Mouse (Mus musculus): ENCODE measurements around the gene Ubr2. TPM values are rescaled to one million over a fixed set of nuclear protein-coding genes. Genes with fewer than 3 reads are reported as not detected.

Gene Ubr2
- total and polyA plus RNA-seq, 3 experiments: 20.4 to 50.9 (median 39.6) TPM

DNA sequence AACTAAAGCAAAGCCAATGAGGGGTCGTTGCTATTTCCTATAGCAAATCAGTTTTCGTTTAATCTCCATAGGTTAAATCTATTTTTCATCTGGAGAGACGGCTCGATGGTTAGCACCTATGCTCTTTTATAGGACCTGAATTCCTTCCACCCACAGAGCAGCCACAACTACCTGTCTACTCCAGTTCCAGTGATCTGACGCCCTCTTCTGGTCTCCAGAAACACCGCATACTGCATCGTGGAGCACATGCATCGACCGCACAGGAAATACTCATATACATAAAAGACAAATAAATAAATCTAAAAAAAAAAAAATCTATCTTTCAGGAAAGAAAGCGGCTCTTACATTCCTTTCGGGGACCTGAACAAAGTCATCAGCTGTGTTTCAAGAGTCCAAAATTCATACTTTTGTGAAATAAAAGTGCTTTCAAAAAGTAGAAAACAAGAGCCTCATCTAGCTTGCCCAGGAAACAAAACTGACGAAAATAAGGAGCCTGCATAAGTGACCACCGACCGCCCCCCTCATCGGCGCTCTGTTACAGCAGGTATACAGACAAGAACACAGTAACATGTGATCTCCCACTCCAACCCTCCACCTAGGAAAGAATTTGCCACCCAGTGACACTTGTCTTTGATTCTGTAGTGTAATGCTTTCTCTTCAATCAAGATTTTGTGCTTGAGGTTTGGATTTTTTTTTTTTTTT is 121.7 kb downstream of the Ubr2 start:
- Histone ChIP-seq H3K9ac (ENCODE audit: insufficient read depth, low read depth) (peak overlapping the region; percentile 75), H3K4me3 (replicated peaks in 1 of 3; ENCODE audit: low read depth in 2 of 3, low read length in 2 of 3, poor library complexity in 1 of 3) (peak overlapping the region; percentile 75 to 91 (median 81)), H3K27ac (ENCODE audit: insufficient read depth, low read depth) (no peak overlapping the region), H3K79me2 (replicated peaks; ENCODE audit: control insufficient read depth, extremely low read depth, insufficient read depth, poor library complexity, severe bottlenecking) (peaks cover 16% of the 10 kb centered on the region), H3K4me2 (ENCODE audit: insufficient read depth, low read depth, poor library complexity, severe bottlenecking) (peak overlapping the region; percentile 79), H3K27me3 (replicated peaks) (no peaks in the 10 kb centered on the region), H3K36me3 (replicated peaks in 1 of 2; ENCODE audit: control insufficient read depth in 1 of 2, insufficient read depth in 1 of 2, low read length in 1 of 2) (peaks cover 3 to 35% of the 10 kb centered on the region in 2 experiments), H3K4me1 (ENCODE audit: control insufficient read depth in 1 of 2, insufficient read depth in 2 of 2) (peaks cover 7 to 24% of the 10 kb centered on the region in 2 experiments), H3K9me3 (replicated peaks; ENCODE audit: low read length) (no peaks in the 10 kb centered on the region)
- dilution Hi-C loops (cut with MboI; ENCODE audit: extremely low pct_ligation_motif_present, extremely low pct_unique_long_range_greater_than_20kb, low sequenced_read_pairs) (no loop called here), in situ Hi-C loops (cut with MboI; ENCODE audit: low pct_ligation_motif_present, low pct_unique_long_range_greater_than_20kb, low sequenced_read_pairs) (loop anchor here (10.0 kb wide), 1 partner anchor 104 kb away; the partner anchor contains the start of gene Rpl7l1)
- TF ChIP-seq EP300 (IDR thresholded peaks at IDR 0.05; ENCODE audit: low read length) (0 out of 2 replicates have a peak, but pooled peaks have one; percentile 8), USF1 (IDR thresholded peaks at IDR 0.05; ENCODE audit: low read depth, low read length) (no peak), NRF1 (IDR thresholded peaks at IDR 0.05; ENCODE audit: low read depth, low read length) (no peak), MEF2A (IDR thresholded peaks at IDR 0.05; ENCODE audit: borderline replicate concordance, low read depth, low read length) (peak; percentile 32; the same call in 1 of the 2 replicates), JUND (conservative IDR thresholded peaks at IDR 0.05; ENCODE audit: low read depth, low read length) (0 out of 2 replicates have a peak, but pooled peaks have one; percentile 9), SIN3A (IDR thresholded peaks at IDR 0.05; ENCODE audit: low read length) (peak; percentile 62), BHLHE40 (IDR thresholded peaks at IDR 0.05; ENCODE audit: low read depth, low read length) (peak; percentile 69), TCF12 (IDR thresholded peaks at IDR 0.05; ENCODE audit: low read depth, low read length) (no peak), SMC3 (IDR thresholded peaks at IDR 0.05; ENCODE audit: low read depth, low read length) (peak; percentile 74), RAD21 (IDR thresholded peaks at IDR 0.05; ENCODE audit: low read depth, low read length) (peak; percentile 83), MAX (IDR thresholded peaks at IDR 0.05; ENCODE audit: low read length) (peak; percentile 81), ELF1 (IDR thresholded peaks at IDR 0.05; ENCODE audit: low read depth, low read length) (no peak), MAZ (IDR thresholded peaks at IDR 0.05; ENCODE audit: low read depth, low read length) (peak; percentile 57; the same call in 1 of the 2 replicates), POLR2AphosphoS2 (IDR thresholded peaks at IDR 0.05; ENCODE audit: low read depth, low read length) (no peak), POLR2A (IDR thresholded peaks at IDR 0.05; ENCODE audit: low read depth, low read length) (no peak), HCFC1 (IDR thresholded peaks at IDR 0.05; ENCODE audit: low read depth, low read length) (no peak), NELFE (IDR thresholded peaks at IDR 0.05; ENCODE audit: low read depth, low read length) (no peak), IRF4 (IDR thresholded peaks at IDR 0.05; ENCODE audit: low read depth, low read length) (peak; percentile 57; the same call in 1 of the 2 replicates), CHD2 (IDR thresholded peaks at IDR 0.05; ENCODE audit: low read length) (no peak), ZNF384 (IDR thresholded peaks at IDR 0.05; ENCODE audit: low read depth, low read length) (peak; percentile 42), CTCF (conservative IDR thresholded peaks at IDR 0.05 in 1 of 2, IDR thresholded peaks at IDR 0.05 in 1 of 2; ENCODE audit: low read depth in 2 of 2, low read length in 2 of 2) (peak; percentile 42 to 88; a peak in 3 of 4 replicates), ZKSCAN1 (IDR thresholded peaks at IDR 0.05; ENCODE audit: borderline replicate concordance, low read depth, low read length) (no peak), MAFK (IDR thresholded peaks at IDR 0.05; ENCODE audit: insufficient replicate concordance, low read length) (no peak), E2F4 (IDR thresholded peaks at IDR 0.05; ENCODE audit: insufficient replicate concordance, low read depth, low read length) (no peak), UBTF (IDR thresholded peaks at IDR 0.05; ENCODE audit: low read depth, low read length) (no peak), ZC3H11A (IDR thresholded peaks at IDR 0.05; ENCODE audit: low read depth, low read length) (peak; percentile 16; the same call in 1 of the 2 replicates), PAX5 (IDR thresholded peaks at IDR 0.05; ENCODE audit: low read length) (no peak), CHD1 (IDR thresholded peaks at IDR 0.05; ENCODE audit: low read depth, low read length) (no peak), MXI1 (IDR thresholded peaks at IDR 0.05; ENCODE audit: low read depth, low read length) (peak; percentile 59), JUN (IDR thresholded peaks at IDR 0.05; ENCODE audit: insufficient read depth, low read depth, low read length) (no peak), MYC (IDR thresholded peaks at IDR 0.05; ENCODE audit: low read depth, low read length) (peak; percentile 95), RCOR1 (conservative IDR thresholded peaks at IDR 0.05; ENCODE audit: low read depth, low read length) (no peak), TBP (conservative IDR thresholded peaks at IDR 0.05; ENCODE audit: low read depth, low read length) (no peak), USF2 (conservative IDR thresholded peaks at IDR 0.05; ENCODE audit: low read depth, low read length) (no peak), ZMIZ1 (IDR thresholded peaks at IDR 0.05; ENCODE audit: low read depth, low read length) (no peak), KAT2A (IDR thresholded peaks at IDR 0.05; ENCODE audit: insufficient replicate concordance, low read length) (no peak), GABPA (IDR thresholded peaks at IDR 0.05; ENCODE audit: insufficient replicate concordance, low read depth, low read length) (no peak), ETS1 (conservative IDR thresholded peaks at IDR 0.05; ENCODE audit: low read depth, low read length) (no peak)
- peak; percentile 67 for DNase-seq (ENCODE audit: extremely low read depth)

Measured in CH12.LX (cell line).